Mouse (Mus musculus) embryonic fibroblast, embryonic 13.5 days (primary cell): ENCODE measurements at regions not wholly inside any gene's neighbourhood (a gene's known extent, or its start where the extent isn't known, plus 50 kb on each side); places are given as distances from the start of the nearest gene placed in this dataset.

ENCODE experiments used
- CTCF ChIP-seq: IDR thresholded peaks from 2 replicates; pipeline ENCODE4 v1.5.1; 2011; ENCODE audit warnings: mild to moderate bottlenecking, control low read depth, low read length, moderate library complexity, borderline replicate concordance; ENCODE audit not compliant: insufficient read depth
- POLR2A ChIP-seq: IDR thresholded peaks from 2 replicates; pipeline ENCODE4 v1.6.1; 2011; ENCODE audit warnings: low read depth, mild to moderate bottlenecking, control low read depth, low read length, moderate library complexity

DNA sequence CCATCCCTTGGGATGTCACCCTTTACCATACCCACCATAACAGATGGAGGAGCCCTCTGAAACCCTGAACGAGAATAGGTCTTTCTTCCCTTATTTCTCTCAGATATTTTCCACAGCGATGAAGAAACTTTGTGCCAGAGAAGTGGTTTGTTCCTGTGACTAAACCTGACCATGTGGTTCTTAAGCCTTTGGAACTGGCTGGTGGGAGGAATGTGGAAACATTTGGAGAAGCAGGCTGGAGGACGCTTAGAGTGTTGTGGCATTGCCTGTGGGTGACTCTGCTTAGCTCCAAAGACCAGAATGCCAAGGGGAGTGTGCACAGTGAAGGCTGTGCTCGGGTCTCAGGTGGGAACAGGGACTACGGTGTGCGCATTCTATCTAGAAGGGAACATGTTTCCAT is 77.7 kb upstream of the Otos start:
- TF ChIP-seq CTCF (no peak), POLR2A (no peak)
